Mouse (Mus musculus) thymus, adult 2 months (tissue): ENCODE results near the gene Ppt2.

Source experiments
- CTCF ChIP-seq: fragments of 200-500 bp; IDR thresholded peaks from 2 replicates; pipeline ENCODE4 v1.5.1; 2012; ENCODE audit warnings: mild to moderate bottlenecking, control low read depth, low read length, moderate library complexity, borderline replicate concordance; ENCODE audit not compliant: control insufficient read depth, poor library complexity, insufficient read depth; ENCODE audit errors: extremely low read depth
- POLR2A ChIP-seq: fragments of 200-500 bp; IDR thresholded peaks from 2 replicates; pipeline ENCODE4 v1.6.1; 2012; ENCODE audit warnings: mild to moderate bottlenecking, low read length, control low read depth, moderate library complexity; ENCODE audit not compliant: control insufficient read depth, poor library complexity, insufficient read depth; ENCODE audit errors: extremely low read depth

DNA sequence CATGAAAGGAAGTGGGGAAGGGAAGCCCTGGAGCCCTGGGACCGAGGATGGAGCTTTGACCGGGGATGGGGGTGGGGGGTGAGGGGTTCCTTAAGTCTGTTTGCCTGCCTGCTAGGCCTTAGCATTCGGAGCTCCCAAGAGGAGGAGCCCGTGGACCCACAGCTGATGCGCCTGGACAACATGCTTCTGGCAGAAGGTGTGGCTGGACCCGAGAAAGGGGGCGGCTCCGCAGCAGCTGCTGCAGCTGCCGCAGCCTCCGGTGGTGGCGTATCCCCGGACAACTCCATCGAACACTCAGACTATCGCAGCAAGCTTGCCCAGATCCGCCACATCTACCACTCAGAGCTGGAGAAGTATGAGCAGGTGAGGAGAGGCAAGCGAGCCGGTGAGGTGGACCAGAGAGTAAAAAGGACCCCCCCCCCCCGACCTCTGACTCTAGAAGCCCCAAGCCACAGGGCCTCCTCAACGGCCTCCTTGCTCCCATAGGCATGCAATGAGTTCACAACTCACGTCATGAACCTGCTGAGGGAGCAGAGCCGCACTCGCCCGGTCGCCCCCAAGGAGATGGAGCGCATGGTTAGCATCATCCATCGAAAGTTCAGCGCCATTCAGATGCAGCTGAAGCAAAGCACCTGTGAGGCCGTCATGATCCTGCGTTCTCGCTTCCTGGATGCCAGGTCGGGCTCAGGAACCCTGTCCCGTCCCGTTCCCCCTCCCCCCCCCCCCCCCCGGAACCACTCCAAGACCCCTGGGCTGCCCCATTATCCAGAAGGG, 34.4 kb downstream of the Ppt2 start:
- TF ChIP-seq CTCF (no peak), POLR2A (no peak)
